Mouse (Mus musculus) midbrain, embryonic 12.5 days (tissue): ENCODE measurements around the gene Cggbp1. TPM values are rescaled to one million over a fixed set of nuclear protein-coding genes. Genes with fewer than 3 reads are reported as not detected.
"Not testable (repeated sequence)": the region's sequence is repeated elsewhere in the genome, so short reads cannot be mapped to it uniquely, and the experiment has no call there.

Source experiments
- ATAC-seq: fragments of 200-750 bp; cut with Nextera tagmentation; 2 replicates; pipeline ENCODE4 v1.8.0; 2017; ENCODE audit warnings: low read depth, moderate TSS enrichment, moderate library complexity; ENCODE audit not compliant: low FRiP score
- H3K27ac ChIP-seq: fragments of 300-500 bp; sonication (generic); replicated peaks from 2 replicates; pipeline ENCODE4 v1.5.1; 2016; ENCODE audit warnings: mild to moderate bottlenecking
- H3K27me3 ChIP-seq: fragments of 300-500 bp; sonication (generic); 2 replicates; pipeline ENCODE4 v1.6.1; 2016; ENCODE audit warnings: mild to moderate bottlenecking
- H3K36me3 ChIP-seq: fragments of 300-500 bp; sonication (generic); 2 replicates; pipeline ENCODE4 v1.6.1; 2016
- H3K4me1 ChIP-seq: fragments of 300-500 bp; sonication (generic); 2 replicates; pipeline ENCODE4 v1.6.1; 2016
- H3K4me2 ChIP-seq: fragments of 300-500 bp; sonication (generic); replicated peaks from 2 replicates; pipeline ENCODE4 v1.6.1; 2016; ENCODE audit warnings: mild to moderate bottlenecking, moderate library complexity
- H3K4me3 ChIP-seq: fragments of 300-500 bp; sonication (generic); 2 replicates; pipeline ENCODE4 v1.5.1; 2016; ENCODE audit warnings: mild to moderate bottlenecking
- H3K9ac ChIP-seq: fragments of 300-500 bp; sonication (generic); replicated peaks from 2 replicates; pipeline ENCODE4 v1.6.1; 2016; ENCODE audit warnings: mild to moderate bottlenecking, moderate library complexity
- H3K9me3 ChIP-seq: fragments of 300-500 bp; sonication (generic); 2 replicates; pipeline ENCODE4 v1.6.1; 2016; ENCODE audit warnings: mild to moderate bottlenecking
- WGBS: fragments of 180-500 bp; shearing (Covaris S2); methylation state at CpG from one replicate; pipeline ENCODE4 v1.1.7; 2016; 5-methylcytosine and 5-hydroxymethylcytosine counted together
- polyA plus RNA-seq: library from polyadenylated mRNA; unstranded; fragments of >200 nt; fragmentation: Nextera tagmentation; extraction: Ambion mirVana; gene quantifications from 2 replicates; pipeline ENCODE4 v1.2.1, GENCODE M21; 2016

Cggbp1 gene
- polyA plus RNA-seq, 1 experiment from 2014 or later: 114 TPM

DNA sequence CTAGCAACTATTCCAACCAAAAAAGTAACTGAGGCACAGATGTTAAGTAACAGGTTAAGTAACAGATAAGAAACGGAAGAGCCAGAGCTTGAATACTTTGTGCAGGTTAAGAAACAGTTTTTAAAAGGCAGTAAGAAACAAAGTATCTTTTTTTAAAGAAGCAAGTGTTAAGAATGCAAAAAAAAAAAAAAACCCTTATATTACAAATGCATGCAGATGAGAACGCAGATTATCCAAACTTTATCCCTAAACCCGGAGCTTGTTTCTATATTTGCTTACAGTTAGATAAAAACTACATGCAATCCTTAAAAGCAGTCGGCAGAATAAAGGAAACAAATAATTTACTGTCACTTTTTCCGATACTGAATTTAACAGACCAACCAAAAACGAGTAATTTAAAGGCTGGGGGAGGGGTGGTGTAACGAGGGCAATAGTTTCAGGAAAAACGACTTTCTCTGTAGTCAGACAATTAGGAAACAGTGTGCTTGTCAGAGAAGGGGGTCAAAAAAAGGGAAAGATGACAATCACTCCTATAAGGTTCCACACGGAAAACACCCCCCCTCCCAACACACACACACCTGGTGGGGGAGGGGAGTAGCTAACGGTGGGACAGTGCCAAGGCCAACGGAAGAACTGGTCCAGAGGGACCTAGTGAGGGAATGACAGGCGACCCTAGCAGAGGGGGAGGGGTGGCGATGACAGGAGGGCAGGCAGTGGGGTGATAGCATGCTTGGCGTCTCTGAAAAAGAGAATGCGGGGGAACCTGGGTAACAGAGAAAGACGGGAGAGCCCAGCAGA is 1.3 kb upstream of the Cggbp1 start:
- 4% methylated on average over 16 of the region's 16 CpGs for WGBS

DNA sequence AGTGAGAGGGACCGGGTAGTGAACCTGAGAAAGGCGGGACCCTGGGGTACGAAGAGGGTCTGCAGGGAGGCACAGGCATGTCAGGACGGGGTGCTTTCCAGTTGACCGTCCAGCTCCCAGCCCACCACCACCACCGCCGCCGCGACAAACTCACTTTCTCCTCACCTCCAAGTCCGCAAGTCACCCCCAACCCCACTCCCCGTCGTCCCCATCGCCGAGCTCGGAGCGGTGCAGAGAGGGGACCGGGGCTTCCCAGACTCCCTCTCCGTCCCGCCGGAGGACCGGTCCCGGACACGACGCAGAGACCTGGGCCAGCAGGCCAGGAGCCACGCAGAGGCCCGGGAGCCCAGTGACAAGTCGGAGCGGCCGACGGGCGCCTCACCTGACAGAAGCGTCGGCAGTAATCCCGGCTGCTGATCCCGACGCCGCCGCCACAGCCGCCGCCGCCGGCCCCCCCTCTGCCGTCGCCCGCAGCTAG is 672 bp upstream of the Cggbp1 start:
- Histone ChIP-seq H3K9me3 (no peaks in the 10 kb centered on the region), H3K4me1 (peaks cover 22% of the 10 kb centered on the region), H3K27me3 (no peaks in the 10 kb centered on the region), H3K9ac (peak overlapping the region; percentile 92), H3K36me3 (peaks cover 12% of the 10 kb centered on the region), H3K27ac (peak overlapping the region; percentile 96), H3K4me2 (peak overlapping the region; percentile 95), H3K4me3 (peak overlapping the region; percentile 81)
- under 1% methylated on average over 41 of the region's 45 CpGs for WGBS
- no peak; the same call in 1 of the 2 replicates for ATAC-seq

More for the DNA sequence above, 1.3 kb upstream of the Cggbp1 start:
- Histone ChIP-seq H3K4me2 (peak overlapping the region; percentile 95), H3K27me3 (no peaks in the 10 kb centered on the region), H3K4me1 (peaks cover 22% of the 10 kb centered on the region), H3K9ac (peak overlapping the region; percentile 92), H3K4me3 (peak overlapping the region; percentile 81), H3K36me3 (peaks cover 6% of the 10 kb centered on the region), H3K9me3 (no peaks in the 10 kb centered on the region), H3K27ac (peak overlapping the region; percentile 96)
- 0 out of 2 replicates have a peak, but pooled peaks have one; percentile 0 for ATAC-seq

DNA sequence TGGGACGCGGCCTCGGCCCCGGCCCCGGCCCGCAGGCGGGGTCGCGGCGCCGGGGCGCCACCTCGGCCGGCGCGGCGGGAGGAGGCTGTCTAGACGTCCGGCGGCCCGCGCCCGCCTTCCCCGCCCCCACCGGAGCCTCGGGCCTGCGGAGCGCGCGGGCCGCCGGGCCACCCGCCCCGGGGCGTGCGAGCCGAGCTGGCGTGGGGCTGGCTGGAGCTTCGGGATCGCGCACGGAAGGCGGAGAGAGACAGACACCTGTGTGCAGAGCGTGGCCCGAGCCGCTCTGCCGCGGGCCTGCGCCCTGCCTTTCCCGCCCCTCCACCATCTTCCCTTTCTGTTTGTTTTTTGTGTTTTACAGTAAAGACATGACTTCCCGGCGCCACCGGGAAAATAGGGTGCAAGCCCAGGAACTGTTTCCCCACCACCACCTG is 660 bp downstream of the Cggbp1 start:
- peaks cover 15% of the 10 kb centered on the region for H3K36me3 ChIP-seq
- peak overlapping the region; percentile 72 for H3K4me2 ChIP-seq
- H3K4me1 ChIP-seq: peaks cover 22% of the 10 kb centered on the region
- no peaks in the 10 kb centered on the region for H3K9me3 ChIP-seq
- H3K27me3 ChIP-seq: no peaks in the 10 kb centered on the region
- peak overlapping the region; percentile 93 for H3K9ac ChIP-seq
- peak; percentile 10 for ATAC-seq
- H3K27ac ChIP-seq: peak overlapping the region; percentile 97
- WGBS: 1% methylated on average over 26 of the region's 53 CpGs
- H3K4me3 ChIP-seq: peak overlapping the region; percentile 81

DNA sequence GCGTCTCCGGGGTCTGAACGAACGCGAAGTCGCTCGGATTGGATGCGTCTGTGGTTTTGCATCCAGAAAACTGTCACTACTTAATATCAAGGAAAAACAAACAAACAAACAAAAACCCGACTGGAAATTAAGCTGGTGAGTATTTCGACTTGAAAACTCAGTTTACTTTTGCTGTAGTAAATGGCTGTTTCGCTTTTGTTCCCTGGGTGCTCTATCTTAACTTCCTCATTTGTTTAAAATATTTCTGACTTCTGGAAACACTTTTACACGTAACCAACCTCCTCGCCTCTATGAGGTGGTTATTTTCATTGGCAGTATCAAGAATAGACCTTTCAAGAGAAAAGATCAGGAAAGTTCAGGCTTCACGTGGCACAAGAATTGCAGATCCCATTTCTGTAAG is 1.1 kb downstream of the Cggbp1 start:
- peak overlapping the region; percentile 93 for H3K9ac ChIP-seq
- no peaks in the 10 kb centered on the region for H3K9me3 ChIP-seq
- 10% methylated on average over 14 of the region's 14 CpGs for WGBS
- peak overlapping the region; percentile 81 for H3K4me3 ChIP-seq
- peak overlapping the region; percentile 72 for H3K4me2 ChIP-seq
- peaks cover 17% of the 10 kb centered on the region for H3K36me3 ChIP-seq
- H3K27me3 ChIP-seq: no peaks in the 10 kb centered on the region
- ATAC-seq: no peak
- peaks cover 22% of the 10 kb centered on the region for H3K4me1 ChIP-seq
- no peak overlapping the region; the same call in 1 of the 2 replicates for H3K27ac ChIP-seq

DNA sequence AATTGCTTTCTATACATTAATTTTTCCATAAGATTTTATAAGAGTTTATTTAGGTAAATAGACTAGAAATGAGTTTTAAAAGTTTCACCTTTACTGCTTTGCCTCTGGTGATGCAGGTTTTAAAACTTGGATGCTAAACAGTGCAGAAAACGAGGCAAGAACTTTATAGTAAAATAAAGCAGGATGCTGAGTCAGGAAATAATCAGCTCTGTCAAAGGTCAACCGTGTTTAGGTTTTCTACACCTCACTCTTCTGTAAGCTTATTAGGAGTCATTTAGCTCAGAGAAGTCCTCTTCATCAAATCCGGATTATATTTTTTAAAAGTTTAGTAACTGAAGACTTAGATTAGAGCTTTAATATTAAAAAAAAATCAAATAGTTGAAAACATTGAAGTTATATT is 5.2 kb downstream of the Cggbp1 start:
- no peaks in the 10 kb centered on the region for H3K9me3 ChIP-seq
- no peak overlapping the region for H3K9ac ChIP-seq
- WGBS: 93% methylated on average over 3 of the region's 3 CpGs
- H3K4me3 ChIP-seq: no peak overlapping the region
- no peak overlapping the region for H3K27ac ChIP-seq
- no peak for ATAC-seq
- peaks cover 19% of the 10 kb centered on the region for H3K36me3 ChIP-seq
- H3K27me3 ChIP-seq: no peaks in the 10 kb centered on the region
- H3K4me2 ChIP-seq: no peak overlapping the region
- peaks cover 14% of the 10 kb centered on the region for H3K4me1 ChIP-seq

DNA sequence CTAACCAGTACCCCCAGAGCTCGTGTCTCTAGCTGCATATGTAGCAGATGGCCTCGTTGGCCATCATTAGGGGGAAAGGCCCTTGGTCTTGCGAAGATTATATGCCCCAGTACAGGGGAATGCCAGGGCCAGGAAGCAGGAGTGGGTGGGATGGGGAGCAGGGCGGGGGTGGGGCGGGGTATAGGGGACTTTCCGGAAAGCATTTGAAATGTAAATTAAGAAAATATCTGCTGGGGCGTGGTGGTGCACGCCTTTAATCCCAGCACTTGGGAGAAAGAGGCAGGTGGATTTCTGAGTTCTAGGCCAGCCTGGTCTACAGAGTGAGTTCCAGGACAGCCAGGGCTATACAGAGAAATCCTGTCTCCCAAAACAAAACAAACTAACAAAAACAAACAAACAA is 14.0 kb downstream of the Cggbp1 start:
- WGBS: 81% methylated on average over 8 of the region's 8 CpGs
- not testable (repeated sequence) for ATAC-seq, H3K27me3 ChIP-seq, H3K9me3 ChIP-seq, H3K4me2 ChIP-seq, H3K9ac ChIP-seq, H3K27ac ChIP-seq, H3K36me3 ChIP-seq, H3K4me1 ChIP-seq, H3K4me3 ChIP-seq

DNA sequence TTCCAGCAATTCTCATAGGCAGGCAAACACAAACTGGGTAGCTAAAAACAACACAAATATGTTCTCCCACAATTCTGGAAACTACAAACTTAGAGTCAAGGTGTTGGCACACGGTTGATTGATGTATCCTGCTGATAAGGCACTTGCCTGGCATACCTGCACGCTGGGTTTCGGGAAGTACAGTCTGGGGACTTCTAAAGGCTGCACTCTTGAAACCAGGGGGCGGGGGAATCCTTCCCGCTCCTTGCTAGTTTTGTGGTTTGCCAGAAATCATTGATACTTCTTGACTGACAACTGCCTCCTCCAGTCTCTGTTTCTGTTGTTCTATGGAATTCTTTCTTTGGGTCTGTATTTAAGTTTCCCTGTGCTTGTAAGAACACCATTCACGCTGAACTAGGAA is 16.8 kb downstream of the Cggbp1 start:
- 76% methylated on average over 6 of the region's 6 CpGs for WGBS
- H3K4me1 ChIP-seq: no peaks in the 10 kb centered on the region
- H3K4me2 ChIP-seq: no peak overlapping the region
- H3K9me3 ChIP-seq: no peaks in the 10 kb centered on the region
- no peaks in the 10 kb centered on the region for H3K27me3 ChIP-seq
- H3K36me3 ChIP-seq: no peaks in the 10 kb centered on the region
- H3K4me3 ChIP-seq: no peak overlapping the region
- no peak overlapping the region for H3K9ac ChIP-seq
- ATAC-seq: no peak
- no peak overlapping the region for H3K27ac ChIP-seq

DNA sequence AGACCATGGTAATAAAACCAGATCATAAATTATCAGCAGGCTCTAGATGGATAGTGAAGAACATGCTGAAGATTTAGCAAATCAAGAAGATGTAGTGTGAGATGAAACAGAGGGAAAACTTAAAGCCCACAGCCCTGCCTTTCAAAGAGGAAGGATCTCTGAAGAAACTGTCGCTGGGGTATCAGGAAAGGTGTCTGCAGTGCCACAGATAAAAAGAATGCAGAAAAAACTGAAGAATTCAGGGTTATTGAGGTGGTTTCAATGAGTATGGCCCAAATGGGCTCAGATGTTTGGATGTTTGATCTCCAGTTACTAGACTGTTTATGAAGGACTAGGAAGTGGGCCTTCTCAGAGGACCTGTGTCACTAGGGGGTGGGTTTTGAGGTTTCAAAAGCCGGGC is 17.8 kb downstream of the Cggbp1 start:
- Histone ChIP-seq H3K27ac (no peak overlapping the region), H3K4me3 (no peak overlapping the region), H3K27me3 (no peaks in the 10 kb centered on the region), H3K4me2 (no peak overlapping the region), H3K4me1 (peaks cover 4% of the 10 kb centered on the region; the same call in 1 of the 2 replicates), H3K9ac (no peak overlapping the region), H3K36me3 (no peaks in the 10 kb centered on the region), H3K9me3 (no peaks in the 10 kb centered on the region)
- 74% methylated on average over 2 of the region's 2 CpGs for WGBS
- ATAC-seq: no peak

DNA sequence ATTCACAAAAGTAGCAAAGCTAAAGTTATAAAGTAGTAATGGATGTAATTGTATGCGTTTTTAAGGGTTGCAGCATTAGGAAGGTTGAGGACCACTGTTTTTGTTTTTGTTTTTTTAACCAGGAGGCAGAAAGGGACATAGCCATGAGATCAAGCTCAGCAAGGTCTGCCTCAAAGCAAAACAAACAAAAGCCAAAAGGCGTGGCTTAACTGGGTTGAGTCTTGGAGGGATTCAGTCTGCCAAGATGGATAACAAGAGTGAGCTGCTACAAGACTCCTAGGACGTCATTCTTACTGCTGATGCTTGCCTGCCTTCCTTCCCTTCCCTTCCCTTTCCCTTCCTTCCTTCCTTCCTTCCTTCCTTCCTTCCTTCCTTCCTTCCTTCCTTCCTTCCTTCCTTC is 20.5 kb downstream of the Cggbp1 start:
- no peaks in the 10 kb centered on the region for H3K27me3 ChIP-seq
- H3K4me2 ChIP-seq: no peak overlapping the region
- H3K9ac ChIP-seq: no peak overlapping the region
- H3K36me3 ChIP-seq: no peaks in the 10 kb centered on the region
- H3K27ac ChIP-seq: no peak overlapping the region
- H3K4me3 ChIP-seq: no peak overlapping the region
- WGBS: 21% methylated on average over 3 of the region's 3 CpGs
- no peaks in the 10 kb centered on the region for H3K9me3 ChIP-seq
- H3K4me1 ChIP-seq: peaks cover 4% of the 10 kb centered on the region; the same call in 1 of the 2 replicates
- ATAC-seq: no peak

DNA sequence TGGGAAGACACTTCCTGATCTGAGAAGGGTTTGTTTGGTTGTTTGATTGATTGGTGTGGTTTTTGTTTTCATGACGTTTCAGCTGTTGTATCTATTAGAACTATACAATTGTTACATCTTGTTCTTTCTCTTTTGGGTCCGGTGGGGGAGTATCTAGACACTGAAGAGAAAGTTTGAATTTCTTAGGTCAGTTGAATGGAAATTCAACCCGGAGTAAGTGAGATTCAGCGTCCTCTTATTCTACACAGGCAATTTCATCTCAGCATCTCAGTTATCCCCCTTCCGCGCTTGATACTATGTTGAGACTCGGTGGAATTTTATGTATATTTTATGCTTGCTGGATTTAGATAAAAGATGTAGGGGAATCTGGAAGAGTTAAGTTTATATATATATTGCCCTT is 21.0 kb downstream of the Cggbp1 start:
- no peak overlapping the region for H3K27ac ChIP-seq
- no peaks in the 10 kb centered on the region for H3K36me3 ChIP-seq
- H3K27me3 ChIP-seq: no peaks in the 10 kb centered on the region
- peaks cover 4% of the 10 kb centered on the region; the same call in 1 of the 2 replicates for H3K4me1 ChIP-seq
- no peaks in the 10 kb centered on the region for H3K9me3 ChIP-seq
- H3K9ac ChIP-seq: no peak overlapping the region
- WGBS: 11% methylated on average over 7 of the region's 7 CpGs
- ATAC-seq: no peak
- peak overlapping the region; percentile 63 for H3K4me2 ChIP-seq
- H3K4me3 ChIP-seq: peak overlapping the region; percentile 14; the same call in 1 of the 2 replicates

DNA sequence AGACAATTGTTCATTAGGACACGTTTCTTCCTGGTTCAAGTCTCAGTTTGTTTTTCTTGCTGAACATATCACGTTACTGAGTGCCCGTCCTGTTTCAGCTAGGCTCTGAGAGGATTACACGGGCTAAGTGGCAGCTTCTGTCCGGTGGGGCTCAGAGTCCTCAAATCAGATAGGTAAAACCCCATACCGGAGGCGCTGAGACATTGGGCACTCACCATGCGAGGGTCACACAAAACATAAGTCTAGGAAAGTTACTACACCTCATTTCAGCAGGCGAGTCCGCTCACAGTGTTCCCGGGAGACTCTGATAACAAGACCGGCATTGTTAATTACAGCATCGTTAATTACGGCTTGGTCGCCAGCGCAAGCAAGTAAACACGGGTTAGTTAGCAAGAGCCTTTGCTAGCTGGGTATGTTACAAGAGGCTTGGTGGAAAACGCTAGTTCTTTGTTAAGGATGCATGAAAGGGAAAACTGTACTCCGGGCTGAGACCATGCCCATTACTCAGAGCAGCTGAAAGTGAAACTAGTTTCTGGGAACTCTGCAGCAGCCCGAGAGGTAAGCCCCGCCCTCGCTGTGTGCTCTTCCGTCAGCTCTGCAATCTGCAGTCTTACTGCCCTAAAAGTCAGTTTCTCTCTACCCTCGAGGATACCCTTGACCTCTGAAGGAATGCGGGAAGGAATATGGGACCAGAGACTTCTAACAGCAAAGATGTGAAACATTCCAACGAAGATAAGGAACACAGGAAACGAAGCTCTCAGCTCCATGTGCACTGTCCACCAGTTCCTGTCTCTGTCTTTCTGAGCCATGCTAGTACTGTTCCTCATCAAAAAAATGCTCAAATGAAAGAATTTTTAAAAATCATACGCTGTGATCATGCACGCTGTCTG is 21.9 kb downstream of the Cggbp1 start:
- WGBS: 4% methylated on average over 29 of the region's 29 CpGs
- Histone ChIP-seq H3K36me3 (no peaks in the 10 kb centered on the region), H3K4me3 (peak overlapping the region; percentile 53), H3K27ac (peak overlapping the region; percentile 42; the same call in 1 of the 2 replicates), H3K4me1 (peaks cover 4% of the 10 kb centered on the region; the same call in 1 of the 2 replicates), H3K27me3 (no peaks in the 10 kb centered on the region), H3K9me3 (no peaks in the 10 kb centered on the region), H3K4me2 (peak overlapping the region; percentile 63), H3K9ac (peak overlapping the region; percentile 62)
- peak; percentile 94 for ATAC-seq

DNA sequence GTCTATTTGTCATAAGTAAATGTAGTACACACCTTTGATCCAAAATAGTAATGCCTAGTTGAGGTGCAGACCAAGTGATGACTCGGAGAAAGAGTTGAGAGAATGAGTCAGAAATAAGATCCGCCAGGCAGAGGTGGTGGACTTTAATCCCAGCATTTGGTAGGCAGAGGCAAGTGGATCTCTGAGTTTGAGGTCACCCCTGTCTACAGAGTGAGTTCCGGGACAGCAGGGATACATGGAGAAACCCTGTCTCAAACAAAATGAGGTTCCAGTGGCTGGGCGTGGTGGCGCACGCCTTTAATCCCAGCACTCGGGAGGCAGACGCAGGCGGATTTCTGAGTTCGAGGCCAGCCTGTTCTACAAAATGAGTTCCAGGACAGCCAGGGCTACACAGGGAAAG is 23.6 kb downstream of the Cggbp1 start:
- Histone ChIP-seq H3K4me1 (peaks cover 4% of the 10 kb centered on the region; the same call in 1 of the 2 replicates), H3K27me3 (no peaks in the 10 kb centered on the region), H3K4me2 (no peak overlapping the region), H3K4me3 (no peak overlapping the region), H3K9ac (no peak overlapping the region), H3K36me3 (no peaks in the 10 kb centered on the region), H3K9me3 (no peaks in the 10 kb centered on the region), H3K27ac (no peak overlapping the region)
- WGBS: 95% methylated on average over 10 of the region's 10 CpGs
- no peak for ATAC-seq
